Mouse (Mus musculus) heart, embryonic 10.5 days (tissue): ENCODE measurements around the gene Tmem236. TPM values are rescaled to one million over a fixed set of nuclear protein-coding genes. Genes with fewer than 3 reads are reported as not detected.
"Not testable (repeated sequence)": the region's sequence is repeated elsewhere in the genome, so short reads cannot be mapped to it uniquely, and the experiment has no call there.

ENCODE experiments used
- DNase-seq: peaks from one replicate; pipeline ENCODE4 v3.0.0-alpha.2; 2017; ENCODE audit warnings: low spot score
- H3K27ac ChIP-seq: fragments of 300-500 bp; sonication (generic); 2 replicates; pipeline ENCODE4 v1.5.1; 2016; ENCODE audit warnings: mild to moderate bottlenecking
- H3K27me3 ChIP-seq: fragments of 300-500 bp; sonication (generic); 2 replicates; pipeline ENCODE4 v1.6.1; 2016; ENCODE audit warnings: mild to moderate bottlenecking; ENCODE audit not compliant: poor library complexity, insufficient read depth, severe bottlenecking
- H3K36me3 ChIP-seq: fragments of 300-500 bp; sonication (generic); 2 replicates; pipeline ENCODE4 v1.6.1; 2016; ENCODE audit warnings: mild to moderate bottlenecking, moderate library complexity
- H3K4me1 ChIP-seq: fragments of 300-500 bp; sonication (generic); 2 replicates; pipeline ENCODE4 v1.6.1; 2016; ENCODE audit warnings: mild to moderate bottlenecking
- H3K4me3 ChIP-seq: fragments of 300-500 bp; sonication (generic); 2 replicates; pipeline ENCODE4 v1.5.1; 2016; ENCODE audit warnings: mild to moderate bottlenecking, moderate library complexity
- H3K9me3 ChIP-seq: fragments of 300-500 bp; sonication (generic); 2 replicates; pipeline ENCODE4 v1.6.1; 2016; ENCODE audit warnings: mild to moderate bottlenecking, moderate library complexity
- WGBS: fragments of 180-500 bp; shearing (Covaris S2); methylation state at CpG from one replicate; pipeline ENCODE4 v1.1.7; 2016; 5-methylcytosine and 5-hydroxymethylcytosine counted together
- polyA plus RNA-seq: library from polyadenylated mRNA; unstranded; fragments of >200 nt; fragmentation: Nextera tagmentation; extraction: Ambion mirVana; gene quantifications from 2 replicates; pipeline ENCODE4 v1.2.1, GENCODE M21; 2016

Gene Tmem236
- polyA plus RNA-seq, 1 experiment from 2014 or later: not detected

- 73% methylated on average over 2 of the region's 2 CpGs for WGBS
Observed at GRCm38 (mm10) chr2:14159756-14160155, 14.6 kb upstream of the Tmem236 start.

GRCm38 (mm10) chr2:14164459-14165030 lies 9.8 kb upstream of the Tmem236 start:
- H3K27ac ChIP-seq: no peak overlapping the region
- H3K9me3 ChIP-seq: no peaks in the 10 kb centered on the region
- no peaks in the 10 kb centered on the region for H3K36me3 ChIP-seq
- H3K4me1 ChIP-seq: 0 out of 2 replicates have a peak, but pooled peaks cover 3% of the 10 kb centered on the region
- H3K4me3 ChIP-seq: no peak overlapping the region
- no peaks in the 10 kb centered on the region for H3K27me3 ChIP-seq
- no peak for DNase-seq
- 68% methylated on average over 5 of the region's 5 CpGs for WGBS

More at GRCm38 (mm10) chr2:14159756-14160155, 14.6 kb upstream of the Tmem236 start:
- no peaks in the 10 kb centered on the region for H3K9me3 ChIP-seq
- H3K27me3 ChIP-seq: no peaks in the 10 kb centered on the region
- no peak overlapping the region for H3K27ac ChIP-seq
- H3K36me3 ChIP-seq: no peaks in the 10 kb centered on the region
- DNase-seq: no peak
- peaks cover 7% of the 10 kb centered on the region; the same call in 1 of the 2 replicates for H3K4me1 ChIP-seq
- no peak overlapping the region for H3K4me3 ChIP-seq

GRCm38 (mm10) chr2:14165066-14165465 lies 9.3 kb upstream of the Tmem236 start:
- no peak overlapping the region for H3K27ac ChIP-seq
- no peak for DNase-seq
- H3K4me1 ChIP-seq: 0 out of 2 replicates have a peak, but pooled peaks cover 3% of the 10 kb centered on the region
- H3K36me3 ChIP-seq: no peaks in the 10 kb centered on the region
- H3K9me3 ChIP-seq: no peaks in the 10 kb centered on the region
- no peak overlapping the region for H3K4me3 ChIP-seq
- H3K27me3 ChIP-seq: no peaks in the 10 kb centered on the region
- WGBS: 57% methylated on average over 2 of the region's 2 CpGs

- WGBS: 62% methylated on average over 3 of the region's 3 CpGs
- no peak for DNase-seq
- no peaks in the 10 kb centered on the region for H3K36me3 ChIP-seq
- 0 out of 2 replicates have a peak overlapping the region, but pooled peaks have one; percentile 16 for H3K27ac ChIP-seq
- H3K9me3 ChIP-seq: no peaks in the 10 kb centered on the region
- H3K4me3 ChIP-seq: no peak overlapping the region
- no peaks in the 10 kb centered on the region for H3K27me3 ChIP-seq
- H3K4me1 ChIP-seq: 0 out of 2 replicates have a peak, but pooled peaks cover 3% of the 10 kb centered on the region
Observed at GRCm38 (mm10) chr2:14165618-14166344, 8.5 kb upstream of the Tmem236 start.

- Histone ChIP-seq H3K27ac (no peak overlapping the region), H3K27me3 (no peaks in the 10 kb centered on the region), H3K4me3 (no peak overlapping the region), H3K36me3 (no peaks in the 10 kb centered on the region), H3K9me3 (no peaks in the 10 kb centered on the region), H3K4me1 (0 out of 2 replicates have a peak, but pooled peaks cover 3% of the 10 kb centered on the region)
- no peak for DNase-seq
Observed at GRCm38 (mm10) chr2:14167721-14168120, 6.6 kb upstream of the Tmem236 start.

GRCm38 (mm10) chr2:14176460-14177193 lies 2.3 kb downstream of the Tmem236 start:
- Histone ChIP-seq H3K4me1 (no peaks in the 10 kb centered on the region), H3K27me3 (no peaks in the 10 kb centered on the region), H3K27ac (no peak overlapping the region), H3K4me3 (no peak overlapping the region), H3K9me3 (no peaks in the 10 kb centered on the region), H3K36me3 (no peaks in the 10 kb centered on the region)
- no peak for DNase-seq
- 75% methylated on average over 2 of the region's 2 CpGs for WGBS

- Histone ChIP-seq H3K27ac (no peak overlapping the region), H3K4me1 (no peaks in the 10 kb centered on the region), H3K9me3 (no peaks in the 10 kb centered on the region), H3K27me3 (no peaks in the 10 kb centered on the region), H3K4me3 (no peak overlapping the region), H3K36me3 (no peaks in the 10 kb centered on the region)
- no peak for DNase-seq
Observed at GRCm38 (mm10) chr2:14184375-14184774, 10.1 kb downstream of the Tmem236 start.

- no peaks in the 10 kb centered on the region for H3K4me1 ChIP-seq
- no peaks in the 10 kb centered on the region for H3K27me3 ChIP-seq
- no peak for DNase-seq
- WGBS: 60% methylated on average over 4 of the region's 4 CpGs
- no peaks in the 10 kb centered on the region for H3K9me3 ChIP-seq
- H3K4me3 ChIP-seq: no peak overlapping the region
- H3K27ac ChIP-seq: no peak overlapping the region
- no peaks in the 10 kb centered on the region for H3K36me3 ChIP-seq
Observed at GRCm38 (mm10) chr2:14190684-14191083, 16.4 kb downstream of the Tmem236 start.

- no peak for DNase-seq
- Histone ChIP-seq H3K4me1 (no peaks in the 10 kb centered on the region), H3K9me3 (no peaks in the 10 kb centered on the region), H3K27ac (no peak overlapping the region), H3K27me3 (no peaks in the 10 kb centered on the region), H3K36me3 (no peaks in the 10 kb centered on the region), H3K4me3 (no peak overlapping the region)
- WGBS: 74% methylated on average over 4 of the region's 4 CpGs
Observed at GRCm38 (mm10) chr2:14191601-14192000, 17.3 kb downstream of the Tmem236 start.

GRCm38 (mm10) chr2:14192046-14192445 lies 17.7 kb downstream of the Tmem236 start:
- no peaks in the 10 kb centered on the region for H3K27me3 ChIP-seq
- WGBS: 87% methylated on average over 6 of the region's 6 CpGs
- H3K4me3 ChIP-seq: no peak overlapping the region
- no peak overlapping the region for H3K27ac ChIP-seq
- DNase-seq: no peak
- H3K9me3 ChIP-seq: no peaks in the 10 kb centered on the region
- H3K36me3 ChIP-seq: no peaks in the 10 kb centered on the region
- no peaks in the 10 kb centered on the region for H3K4me1 ChIP-seq

GRCm38 (mm10) chr2:14198325-14198903 lies 24.1 kb downstream of the Tmem236 start:
- WGBS: 90% methylated on average over 1 of the region's 2 CpGs
- not testable (repeated sequence) for H3K4me1 ChIP-seq, H3K4me3 ChIP-seq, H3K9me3 ChIP-seq, H3K27me3 ChIP-seq, DNase-seq, H3K36me3 ChIP-seq, H3K27ac ChIP-seq

GRCm38 (mm10) chr2:14199621-14200020 lies 25.3 kb downstream of the Tmem236 start:
- Histone ChIP-seq H3K9me3 (no peaks in the 10 kb centered on the region), H3K27ac (no peak overlapping the region), H3K4me3 (no peak overlapping the region), H3K27me3 (no peaks in the 10 kb centered on the region), H3K36me3 (no peaks in the 10 kb centered on the region), H3K4me1 (no peaks in the 10 kb centered on the region)
- 29% methylated on average over 2 of the region's 2 CpGs for WGBS
- no peak for DNase-seq
